Mouse (Mus musculus) lung, postnatal 0 days (tissue): ENCODE results near the gene Nptn.

Experiments
- CTCF ChIP-seq: IDR thresholded peaks from 2 replicates; pipeline ENCODE4 v1.5.1; 2016; ENCODE audit warnings: antibody characterized with exemption, mild to moderate bottlenecking
- EP300 ChIP-seq: IDR thresholded peaks from 2 replicates; pipeline ENCODE4 v1.6.1; 2016; ENCODE audit warnings: antibody characterized with exemption, mild to moderate bottlenecking, control low read depth

- no peak for TF ChIP-seq CTCF
- no peak for TF ChIP-seq EP300
Measured at GRCm38 (mm10) chr9:58544879-58545324, 37.1 kb upstream of the Nptn start.
